Mouse (Mus musculus) inflammation-experienced regulatory T-cells (primary cell): Measurements from ENCODE around the gene Ell. TPM values are rescaled to one million over a fixed set of nuclear protein-coding genes. Genes with fewer than 3 reads are reported as not detected.

Experiments
- polyA plus RNA-seq, 2 experiments: library from polyadenylated mRNA; unstranded; fragments of 100-300 nt; shearing (Covaris generic); gene quantifications; one replicate each; pipeline ENCODE4 v1.2.1; 2017

The Ell gene
- 10 to 100 TPM; 25.3 to 30.2 TPM for polyA plus RNA-seq

DNA sequence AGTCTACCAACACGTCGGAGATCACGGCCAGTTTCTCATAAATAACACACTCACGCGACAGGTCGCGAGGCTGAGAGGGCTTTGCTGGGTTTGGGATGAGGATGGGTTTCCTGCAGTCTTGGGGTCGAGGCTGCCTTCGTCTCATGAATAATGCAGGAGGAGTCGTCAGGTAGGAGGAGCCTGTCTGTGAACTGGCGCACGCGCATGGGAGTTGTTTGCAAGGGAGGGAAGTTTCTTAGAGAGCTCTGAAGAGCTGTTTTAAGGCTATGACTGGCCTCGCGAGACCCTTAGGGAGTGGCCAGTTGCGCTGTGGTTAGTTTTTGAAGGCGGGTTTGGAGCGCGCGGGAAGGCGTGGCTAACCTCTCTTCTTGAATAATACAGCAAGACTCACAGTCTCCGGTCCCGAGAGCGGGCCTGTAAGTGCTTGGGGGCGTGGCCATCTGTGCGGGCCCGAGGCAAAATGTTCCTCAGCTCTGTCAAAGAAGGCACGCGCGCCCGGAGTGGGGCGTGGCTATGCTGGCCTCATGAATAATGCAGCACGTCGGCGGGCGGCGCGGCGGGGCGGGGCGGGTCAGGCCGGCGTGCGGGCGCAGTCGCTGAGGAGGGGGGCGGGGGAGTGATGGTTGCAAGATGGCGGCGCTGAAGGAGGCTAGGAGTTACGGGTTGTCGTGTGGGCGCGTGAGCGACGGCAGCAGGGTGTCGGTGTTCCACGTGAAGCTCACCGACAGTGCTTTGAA is at the start of gene Ell:
Gene Ell, plus strand, starts transcription at position 381 of the 737 bp plus-strand sequence.

DNA sequence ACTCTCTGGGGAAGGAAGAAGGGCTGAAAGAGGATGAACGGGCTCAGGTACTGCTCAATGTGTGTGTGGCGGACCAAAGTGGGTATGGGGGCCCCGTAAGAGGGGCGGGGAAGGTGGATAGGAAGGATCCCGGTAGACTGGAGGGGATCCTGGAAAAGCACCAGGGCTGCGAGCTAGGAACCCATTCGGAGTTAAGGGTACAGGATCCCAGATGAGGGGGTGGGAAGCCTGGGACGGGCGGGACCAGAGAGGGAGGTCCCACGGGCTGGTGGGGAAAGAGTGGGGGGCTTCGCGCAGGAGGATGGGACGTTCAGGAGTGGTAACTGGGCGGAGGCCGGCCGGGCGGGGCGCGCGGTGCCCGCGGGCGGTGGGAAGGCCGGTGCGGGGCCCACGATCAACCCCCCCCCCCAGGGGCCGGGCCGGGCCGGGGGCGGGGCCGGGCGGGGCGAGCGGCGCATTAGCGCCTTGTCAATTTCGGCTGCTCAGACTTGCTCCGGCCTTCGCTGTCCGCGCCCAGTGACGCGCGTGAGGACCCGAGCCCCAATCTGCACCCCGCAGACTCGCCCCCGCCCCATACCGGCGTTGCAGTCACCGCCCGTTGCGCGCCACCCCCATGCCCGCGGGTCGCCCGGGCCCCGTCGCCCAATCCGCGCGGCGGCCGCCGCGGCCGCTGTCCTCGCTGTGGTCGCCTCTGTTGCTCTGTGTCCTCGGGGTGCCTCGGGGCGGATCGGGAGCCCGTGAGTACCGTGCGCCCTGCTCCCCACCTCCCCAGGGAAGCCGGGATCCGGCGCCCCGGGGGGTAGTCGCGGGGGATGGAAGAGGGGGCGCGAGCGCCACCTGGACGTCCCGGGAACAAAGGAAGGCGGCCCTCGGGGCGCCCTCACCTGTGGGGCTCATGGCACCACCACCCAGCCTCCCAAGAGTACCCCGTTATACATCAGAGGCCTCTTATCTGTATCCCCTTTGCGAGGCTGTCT is 46.3 kb upstream of the Ell start, which contains the start of gene Crlf1:
Gene Crlf1, plus strand, starts transcription at position 495 of the 977 bp plus-strand sequence.

DNA sequence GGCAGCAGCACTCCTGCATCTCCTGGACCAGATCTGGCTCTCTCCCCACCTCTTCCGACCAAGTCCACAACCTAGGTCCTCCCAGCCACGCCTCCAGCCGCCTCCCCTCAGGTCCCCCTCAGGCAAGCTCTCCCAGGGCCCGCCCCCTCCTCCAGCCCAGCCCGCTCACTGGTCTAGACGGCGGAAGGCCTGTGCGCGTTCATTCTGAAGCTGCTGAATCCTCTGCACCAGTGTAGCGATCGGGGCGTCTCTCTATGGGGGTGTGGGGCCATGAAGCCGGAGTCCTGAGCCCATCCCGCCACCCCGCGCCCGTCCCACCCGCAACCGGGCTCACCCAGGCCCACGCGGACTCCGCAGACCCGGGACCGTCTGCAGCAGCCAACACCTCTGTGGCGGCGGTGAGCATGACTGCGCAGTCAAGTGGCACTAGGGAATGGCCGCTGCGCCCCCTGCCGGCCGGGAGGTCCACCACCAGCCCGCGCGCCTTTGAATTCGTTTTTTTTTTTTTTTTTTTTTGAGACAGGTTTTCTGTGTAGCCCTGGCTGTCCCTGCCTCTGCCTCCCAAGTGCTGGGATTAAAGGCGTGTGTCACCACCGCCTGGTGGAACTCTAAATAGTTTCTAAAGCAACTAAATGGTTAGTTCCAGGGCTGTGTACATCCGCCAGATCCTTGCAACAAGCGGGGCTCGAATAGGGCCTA is 32.8 kb upstream of the Ell start, which contains the start of gene Rex1bd:
Gene Rex1bd, minus strand, starts transcription at position 425 of the 699 bp plus-strand sequence.

DNA sequence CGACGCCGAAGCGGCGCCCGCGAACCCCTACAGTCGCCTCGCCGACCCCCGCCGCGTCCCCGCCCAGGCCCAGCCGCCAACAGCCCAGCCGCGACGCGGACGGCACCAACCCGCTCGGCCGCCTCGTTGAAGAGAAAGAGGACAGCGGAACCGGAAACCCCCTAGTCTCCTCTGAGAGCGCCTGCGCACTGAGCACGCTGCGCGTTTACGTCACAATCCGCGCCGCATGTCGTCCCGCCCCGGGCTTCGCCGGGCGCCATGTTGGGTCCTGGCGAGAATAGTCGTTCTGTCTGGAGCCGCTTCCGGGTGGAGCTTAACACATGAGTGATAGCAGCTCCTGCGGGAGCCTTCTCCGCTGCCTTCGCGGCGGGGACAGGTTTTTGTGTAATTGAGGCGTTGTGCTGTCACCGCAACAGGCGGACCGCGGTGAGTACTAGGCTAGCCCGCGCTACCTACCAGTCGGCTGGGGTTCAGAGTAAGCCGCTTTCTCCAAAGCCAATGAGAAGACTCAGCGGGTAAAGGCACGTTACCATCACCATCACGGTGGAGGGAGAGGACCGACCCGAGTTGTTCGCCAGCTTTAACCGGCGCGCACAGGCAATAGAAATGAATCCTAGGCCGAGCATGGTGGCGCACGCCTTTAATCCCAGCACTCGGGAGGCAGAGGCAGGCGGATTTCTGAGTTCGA is 28.9 kb upstream of the Ell start, which contains the start of gene Uba52:
Gene Uba52, minus strand, starts transcription at position 574 of the 688 bp plus-strand sequence.

DNA sequence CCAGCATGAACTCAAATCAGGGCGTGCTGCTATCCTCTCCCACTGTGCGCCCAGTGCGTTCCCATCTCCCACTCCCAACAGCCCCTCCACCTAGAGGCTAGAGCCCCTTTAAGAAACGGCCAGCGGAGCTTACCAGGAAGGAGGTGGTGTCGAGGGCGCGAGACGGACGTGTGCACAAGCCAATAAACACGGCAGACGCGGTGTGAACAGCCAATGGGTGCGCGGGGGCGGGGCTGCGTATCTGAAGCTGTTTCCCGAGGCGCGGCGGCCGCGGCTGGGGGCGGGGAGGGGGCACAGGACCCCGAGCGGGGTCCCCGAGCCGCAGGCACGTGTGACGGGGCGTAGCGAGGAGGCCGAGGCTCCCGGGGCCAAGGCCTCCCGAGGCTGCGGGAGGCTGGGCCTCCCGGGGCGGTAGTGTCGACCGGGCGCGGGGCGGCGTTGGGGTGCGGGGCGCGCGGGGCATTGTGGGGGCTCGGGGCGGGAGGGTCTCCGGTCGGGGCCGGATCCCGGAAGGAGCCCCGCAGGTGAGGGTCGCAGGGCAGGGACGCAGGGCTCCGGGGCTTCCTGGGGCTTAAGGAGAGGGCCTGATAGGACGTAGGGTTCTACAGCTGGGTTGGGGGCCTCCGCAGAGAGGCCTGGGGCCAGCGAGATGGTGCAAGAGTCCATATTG is 11.6 kb upstream of the Ell start, which contains the start of the genes Fkbp8 and Kxd1:
Gene Fkbp8, plus strand, starts transcription at position 213 of the 670 bp plus-strand sequence.
Gene Kxd1, minus strand, starts transcription at position 445 of the 670 bp plus-strand sequence.

DNA sequence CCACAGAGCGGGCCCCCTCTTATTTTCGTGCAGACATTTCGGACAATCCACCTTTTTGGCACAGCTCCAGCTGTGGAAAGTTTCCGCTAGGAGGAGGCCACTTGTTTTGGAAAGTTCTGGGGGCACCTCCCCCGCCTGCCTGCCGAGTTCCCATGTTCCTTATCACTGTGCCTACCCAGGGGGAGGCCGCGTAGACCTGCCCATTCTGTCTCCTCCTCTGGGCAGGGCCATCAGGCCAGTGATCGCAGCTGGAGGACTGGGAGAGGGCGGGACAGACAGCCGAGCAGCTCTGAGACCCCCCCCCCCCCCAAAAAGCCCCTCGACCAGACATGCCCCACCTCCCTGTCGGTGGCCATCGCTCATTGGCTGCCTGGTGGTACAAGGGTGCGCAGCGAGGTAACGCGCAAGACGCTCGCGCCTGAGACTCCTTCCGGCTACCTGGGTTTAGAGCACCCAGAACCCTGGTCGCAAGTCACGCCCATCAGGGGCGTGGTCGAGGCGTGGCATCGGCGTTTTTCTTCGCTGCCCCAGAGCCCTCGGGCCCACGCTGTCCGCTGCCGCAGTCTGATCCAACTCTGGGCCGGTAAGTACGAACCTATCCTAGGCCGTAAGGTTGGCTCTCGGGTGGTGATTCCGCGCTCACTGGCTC is 54.8 kb downstream of the Ell start, which contains the start of gene Isyna1:
Gene Isyna1, plus strand, starts transcription at position 413 of the 649 bp plus-strand sequence.

GRCm38 (mm10) chr8:70608749-70609367 is 69.6 kb downstream of the Ell start, which contains the start of gene Ssbp4:
Gene Ssbp4, minus strand, starts transcription at chr8:70608872.

GRCm38 (mm10) chr8:70615894-70616293 is 76.6 kb downstream of the Ell start, which contains the start of gene Lrrc25:
Gene Lrrc25, plus strand, starts transcription at chr8:70616155.

DNA sequence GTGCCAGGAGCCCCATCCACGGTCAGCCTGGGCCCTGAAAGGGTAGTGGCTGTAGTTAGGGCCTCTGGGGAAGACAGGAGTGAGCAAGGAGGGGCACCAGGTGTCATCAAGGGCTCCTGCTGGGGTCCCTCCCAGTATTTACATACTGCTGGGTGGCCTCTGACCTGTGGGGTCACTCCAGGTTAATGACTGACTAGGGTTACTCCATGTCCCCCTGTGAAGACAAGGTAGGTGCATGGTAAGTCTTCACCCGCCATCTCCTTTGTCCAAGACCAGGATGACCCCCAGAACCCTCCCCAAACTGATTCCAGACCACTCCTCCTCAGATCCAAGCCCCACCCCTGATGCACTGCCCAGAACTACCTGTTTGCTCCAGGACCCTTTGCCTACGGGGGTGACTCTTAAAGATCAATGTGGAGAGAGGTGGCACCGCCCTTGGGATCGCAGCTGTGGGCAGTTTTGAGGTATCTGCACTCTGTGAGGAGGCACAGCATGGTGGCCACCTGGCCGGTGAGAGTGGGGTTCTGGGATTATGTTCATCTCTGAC is 93.2 kb downstream of the Ell start, which contains the start of gene Gdf15:
Gene Gdf15, minus strand, starts transcription at position 111 of the 547 bp plus-strand sequence.

Other genes with a start within 250 kb of the Ell start
- 10 to 100 TPM; 51.5 to 62.1 TPM for gene Ddx49, start 237.0 kb upstream of the Ell start, polyA plus RNA-seq
- gene Cope, start 236.9 kb upstream of the Ell start, polyA plus RNA-seq = 100 to 1,000 TPM; 335 to 351 TPM
- gene Cers1, start 223.7 kb upstream of the Ell start, polyA plus RNA-seq = under 1 TPM; 0.11 to 0.55 TPM
- under 1 TPM; 0.51 to 0.95 TPM for gene Gdf1, start 209.6 kb upstream of the Ell start, polyA plus RNA-seq
- 10 to 100 TPM; 78.8 to 89.3 TPM for gene Upf1, start 186.2 kb upstream of the Ell start, polyA plus RNA-seq
- gene Comp, start 165.9 kb upstream of the Ell start, polyA plus RNA-seq = 1 to 10 TPM; 2.0 to 2.9 TPM
- gene Crtc1, start 99.9 kb upstream of the Ell start, polyA plus RNA-seq = 10 to 100 TPM; 14.4 to 21.9 TPM
- 10 to 100 TPM; 18.0 TPM for gene Klhl26, start 62.5 kb upstream of the Ell start, polyA plus RNA-seq
- not detected for gene Tmem59l, start 52.1 kb upstream of the Ell start, polyA plus RNA-seq
- gene Crlf1, start 46.3 kb upstream of the Ell start, polyA plus RNA-seq = under 1 TPM; 0.42 to 0.76 TPM
- gene Rex1bd, start 32.7 kb upstream of the Ell start, polyA plus RNA-seq = 100 to 1,000 TPM; 103 to 115 TPM
- gene Uba52, start 28.7 kb upstream of the Ell start, polyA plus RNA-seq = 100 to 1,000 TPM; 859 to 975 TPM
- 100 to 1,000 TPM; 362 to 377 TPM for gene Fkbp8, start 11.7 kb upstream of the Ell start, polyA plus RNA-seq
- 10 to 100 TPM; 75.4 to 87.4 TPM for gene Kxd1, start 11.5 kb upstream of the Ell start, polyA plus RNA-seq
- 100 to 1,000 TPM in 1 of 2 experiments, 10 to 100 TPM in 1; 83.1 to 103 TPM for gene Isyna1, start 54.9 kb downstream of the Ell start, polyA plus RNA-seq
- gene Ssbp4, start 69.4 kb downstream of the Ell start, polyA plus RNA-seq = 100 to 1,000 TPM; 132 to 196 TPM
- gene Lrrc25, start 76.7 kb downstream of the Ell start, polyA plus RNA-seq = under 1 TPM; 0.22 to 0.49 TPM
- gene Gdf15, start 93.0 kb downstream of the Ell start, polyA plus RNA-seq = under 1 TPM in 1 of 2 experiments, not detected in 1; 0.54 TPM
- gene Pgpep1, start 120.9 kb downstream of the Ell start, polyA plus RNA-seq = 1 to 10 TPM; 1.5 to 4.3 TPM
- 100 to 1,000 TPM; 304 to 322 TPM for gene Lsm4, start 133.8 kb downstream of the Ell start, polyA plus RNA-seq
- 100 to 1,000 TPM; 739 to 832 TPM for gene Jund, start 159.5 kb downstream of the Ell start, polyA plus RNA-seq
- gene Iqcn, start 164.0 kb downstream of the Ell start, polyA plus RNA-seq = 1 to 10 TPM in 1 of 2 experiments, under 1 TPM in 1; 0.08 to 1.1 TPM
- under 1 TPM in 1 of 2 experiments, not detected in 1; 0.56 TPM for gene Gm3336, start 179.1 kb downstream of the Ell start, polyA plus RNA-seq
- gene Pde4c, start 184.3 kb downstream of the Ell start, polyA plus RNA-seq = under 1 TPM; 0.37 to 0.56 TPM
- 10 to 100 TPM; 11.1 to 17.4 TPM for gene Rab3a, start 215.2 kb downstream of the Ell start, polyA plus RNA-seq
- gene Mpv17l2, start 221.5 kb downstream of the Ell start, polyA plus RNA-seq = 10 to 100 TPM; 54.0 to 62.1 TPM
- gene Pik3r2, start 237.3 kb downstream of the Ell start, polyA plus RNA-seq = 10 to 100 TPM; 26.3 to 34.1 TPM